Mouse (Mus musculus) embryonic facial prominence, embryonic 10.5 days (tissue): ENCODE measurements around the gene Cmpk1. TPM values are rescaled to one million over a fixed set of nuclear protein-coding genes. Genes with fewer than 3 reads are reported as not detected.

Source experiments
- DNase-seq: peaks from one replicate; pipeline ENCODE4 v3.0.0-alpha.2; 2017; ENCODE audit warnings: low spot score
- H3K27ac ChIP-seq: fragments of 300-500 bp; sonication (generic); replicated peaks from 2 replicates; pipeline ENCODE4 v1.5.1; 2016; ENCODE audit warnings: mild to moderate bottlenecking
- H3K27me3 ChIP-seq: fragments of 300-500 bp; sonication (generic); replicated peaks from 2 replicates; pipeline ENCODE4 v1.6.1; 2016; ENCODE audit warnings: low read depth, mild to moderate bottlenecking; ENCODE audit not compliant: poor library complexity, severe bottlenecking
- H3K36me3 ChIP-seq: fragments of 300-500 bp; sonication (generic); replicated peaks from 2 replicates; pipeline ENCODE4 v1.6.1; 2016; ENCODE audit warnings: mild to moderate bottlenecking, moderate library complexity
- H3K4me1 ChIP-seq: fragments of 300-500 bp; sonication (generic); 2 replicates; pipeline ENCODE4 v1.6.1; 2016
- H3K4me3 ChIP-seq: fragments of 300-500 bp; sonication (generic); 2 replicates; pipeline ENCODE4 v1.5.1; 2016; ENCODE audit warnings: mild to moderate bottlenecking, moderate library complexity
- H3K9me3 ChIP-seq: fragments of 300-500 bp; sonication (generic); 2 replicates; pipeline ENCODE4 v1.6.1; 2016; ENCODE audit warnings: mild to moderate bottlenecking
- WGBS: fragments of 180-500 bp; shearing (Covaris S2); methylation state at CpG from one replicate; pipeline ENCODE4 v1.1.7; 2016; 5-methylcytosine and 5-hydroxymethylcytosine counted together
- polyA plus RNA-seq: library from polyadenylated mRNA; unstranded; fragments of >200 nt; fragmentation: Nextera tagmentation; extraction: Ambion mirVana; gene quantifications from 2 replicates; pipeline ENCODE4 v1.2.1, GENCODE M21; 2016

Cmpk1 gene
- polyA plus RNA-seq, 1 experiment from 2014 or later: 77.6 TPM

DNA sequence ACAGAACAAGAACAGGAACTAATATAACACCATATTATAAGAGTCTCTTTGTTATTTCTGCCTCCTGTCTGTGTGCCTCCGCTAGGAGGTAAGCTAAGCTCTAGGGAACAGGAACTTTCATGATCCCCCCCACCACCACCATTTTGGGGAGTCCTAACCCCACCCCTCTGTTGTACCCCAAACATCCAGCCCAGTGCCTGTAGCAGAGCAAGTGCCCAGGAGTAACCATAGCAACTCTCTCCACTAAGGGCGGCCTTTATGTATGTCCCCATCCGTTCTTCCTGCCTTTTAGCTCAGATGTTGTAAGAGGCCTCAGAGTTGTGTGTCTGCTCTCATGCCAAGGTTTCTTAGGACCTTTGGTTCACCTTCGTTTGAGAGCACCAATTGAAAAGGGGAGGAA, 44.9 kb downstream of the Cmpk1 start:
- 41% methylated on average over 4 of the region's 4 CpGs for WGBS
- Histone ChIP-seq H3K36me3 (no peaks in the 10 kb centered on the region), H3K27me3 (peaks cover 91% of the 10 kb centered on the region), H3K9me3 (no peaks in the 10 kb centered on the region), H3K27ac (no peak overlapping the region), H3K4me3 (no peak overlapping the region), H3K4me1 (peaks cover 36% of the 10 kb centered on the region)
- DNase-seq: peak; percentile 15

DNA sequence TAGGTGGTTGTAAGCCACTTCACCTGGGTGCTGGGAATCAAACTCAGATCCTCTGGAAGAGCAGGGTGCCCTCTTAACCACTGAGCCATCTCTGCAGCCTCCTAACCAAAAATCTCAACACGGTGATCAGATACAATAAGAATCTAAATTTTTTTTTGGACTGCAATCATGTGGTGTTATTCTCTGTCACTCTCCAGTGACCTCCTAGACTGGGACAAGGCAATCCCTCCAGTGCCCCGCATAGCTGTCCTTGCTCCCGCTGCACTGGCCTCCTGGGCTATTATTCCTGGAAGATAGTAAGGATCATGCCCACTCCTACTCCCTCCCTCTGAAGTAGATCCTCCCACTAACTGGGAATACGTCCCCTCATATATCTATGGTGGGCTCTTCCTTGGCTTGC, 45.7 kb downstream of the Cmpk1 start:
- H3K27ac ChIP-seq: no peak overlapping the region
- no peaks in the 10 kb centered on the region for H3K36me3 ChIP-seq
- H3K27me3 ChIP-seq: peaks cover 90% of the 10 kb centered on the region
- H3K9me3 ChIP-seq: no peaks in the 10 kb centered on the region
- peaks cover 36% of the 10 kb centered on the region for H3K4me1 ChIP-seq
- DNase-seq: no peak
- H3K4me3 ChIP-seq: no peak overlapping the region
- WGBS: 85% methylated on average over 4 of the region's 4 CpGs

DNA sequence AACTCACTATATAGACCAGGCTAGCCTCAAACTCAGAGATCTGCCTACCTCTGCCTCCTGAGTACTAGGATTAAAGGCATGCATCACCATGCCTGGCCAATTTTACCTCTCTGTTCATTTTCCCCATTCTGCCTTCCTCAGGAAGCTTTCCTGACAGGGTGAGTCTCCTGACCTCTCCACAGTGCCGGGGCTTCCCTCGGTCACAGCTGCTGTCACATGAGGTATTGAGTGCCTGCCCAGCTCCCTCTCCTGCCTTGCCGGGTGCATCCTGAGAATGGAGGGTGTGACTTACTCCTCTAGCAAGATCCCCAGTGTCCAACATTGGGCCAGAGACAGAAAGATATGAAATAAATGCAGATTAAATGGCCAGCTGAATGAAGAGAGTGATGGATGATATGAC, 48.8 kb downstream of the Cmpk1 start:
- no peaks in the 10 kb centered on the region for H3K36me3 ChIP-seq
- no peak overlapping the region for H3K4me3 ChIP-seq
- peak; percentile 7 for DNase-seq
- no peak overlapping the region for H3K27ac ChIP-seq
- WGBS: 41% methylated on average over 3 of the region's 3 CpGs
- peaks cover 36% of the 10 kb centered on the region for H3K4me1 ChIP-seq
- peaks cover 91% of the 10 kb centered on the region for H3K27me3 ChIP-seq
- no peaks in the 10 kb centered on the region for H3K9me3 ChIP-seq

DNA sequence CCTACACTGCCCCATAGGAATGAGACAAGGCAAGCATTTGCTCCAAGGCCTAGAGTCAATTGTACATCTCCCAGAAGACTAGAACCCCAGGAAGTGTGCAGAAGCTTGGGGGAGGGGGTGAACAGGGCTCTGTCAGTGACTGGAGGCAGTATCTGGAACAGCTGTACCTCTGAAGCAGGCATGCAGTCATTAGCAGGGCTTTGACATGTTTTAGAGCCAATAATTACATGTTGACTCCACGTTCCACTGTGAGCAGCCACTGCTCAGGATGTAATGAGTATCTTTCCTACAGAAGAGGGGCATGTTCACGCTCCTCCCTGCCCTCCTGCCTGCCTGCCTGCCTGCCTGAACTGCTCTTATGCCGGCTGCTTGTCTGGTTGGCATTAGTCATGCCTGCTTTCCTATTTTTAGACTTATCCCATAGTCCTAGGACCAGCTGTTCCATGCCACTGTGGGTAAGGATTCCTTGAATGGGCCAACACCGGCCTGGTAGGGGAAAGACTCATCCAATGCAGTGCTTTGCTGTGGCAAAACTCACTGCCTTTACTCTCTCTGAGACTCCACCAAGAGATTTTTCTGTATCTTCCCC, 49.5 kb downstream of the Cmpk1 start:
- DNase-seq: peak; percentile 21
- no peaks in the 10 kb centered on the region for H3K36me3 ChIP-seq
- peaks cover 29% of the 10 kb centered on the region for H3K4me1 ChIP-seq
- H3K4me3 ChIP-seq: no peak overlapping the region
- H3K27ac ChIP-seq: no peak overlapping the region
- no peaks in the 10 kb centered on the region for H3K9me3 ChIP-seq
- WGBS: 52% methylated on average over 4 of the region's 4 CpGs
- H3K27me3 ChIP-seq: peaks cover 91% of the 10 kb centered on the region

DNA sequence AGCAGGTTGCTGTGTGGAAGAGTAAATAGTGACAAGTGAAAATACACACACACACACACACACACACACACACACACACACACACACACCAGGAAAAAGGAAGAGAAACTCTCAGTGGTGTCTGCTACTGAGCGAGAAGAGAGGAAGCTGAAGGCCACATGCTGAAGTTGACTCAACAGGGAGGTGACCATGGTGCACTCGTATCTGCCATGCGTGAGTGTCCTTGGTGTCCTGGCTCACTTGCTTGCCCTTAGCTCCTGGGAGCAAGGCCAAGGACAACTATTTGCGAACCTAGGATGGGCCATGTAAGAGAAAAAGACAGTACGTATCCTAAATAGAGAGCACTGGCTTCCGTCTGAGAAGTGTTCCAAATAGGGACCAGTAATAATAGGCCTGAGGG, 52.9 kb downstream of the Cmpk1 start:
- H3K27me3 ChIP-seq: peaks cover 96% of the 10 kb centered on the region
- 86% methylated on average over 6 of the region's 6 CpGs for WGBS
- H3K4me3 ChIP-seq: no peak overlapping the region

DNA sequence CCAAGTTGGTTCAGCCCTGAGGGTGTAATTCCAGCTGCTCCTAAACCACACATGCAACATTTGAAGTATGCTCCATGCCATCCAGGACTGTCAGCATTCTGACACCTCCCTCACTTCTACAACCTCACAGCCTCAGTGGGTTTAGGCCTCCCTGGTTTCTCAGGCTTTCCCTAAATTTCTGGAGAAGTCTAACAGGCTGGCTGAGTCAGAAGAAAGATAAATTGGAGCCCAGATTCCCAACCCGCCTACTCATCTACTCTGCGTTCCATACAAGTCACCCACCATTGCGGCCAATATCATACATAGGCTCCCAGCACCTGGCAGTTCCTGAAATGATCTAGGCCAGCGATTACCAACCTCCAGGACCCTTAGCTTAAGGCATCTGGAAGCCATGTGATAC, 54.3 kb downstream of the Cmpk1 start:
- no peak overlapping the region for H3K4me3 ChIP-seq
- 81% methylated on average over 4 of the region's 4 CpGs for WGBS
- no peaks in the 10 kb centered on the region for H3K9me3 ChIP-seq
- peaks cover 96% of the 10 kb centered on the region for H3K27me3 ChIP-seq
- no peak overlapping the region for H3K27ac ChIP-seq
- no peaks in the 10 kb centered on the region for H3K36me3 ChIP-seq
- H3K4me1 ChIP-seq: peaks cover 26% of the 10 kb centered on the region
- DNase-seq: no peak

More for the DNA sequence above, 52.9 kb downstream of the Cmpk1 start:
- Histone ChIP-seq H3K9me3 (no peaks in the 10 kb centered on the region), H3K27ac (no peak overlapping the region), H3K4me1 (peaks cover 24% of the 10 kb centered on the region), H3K36me3 (no peaks in the 10 kb centered on the region)
- peak; percentile 7 for DNase-seq

DNA sequence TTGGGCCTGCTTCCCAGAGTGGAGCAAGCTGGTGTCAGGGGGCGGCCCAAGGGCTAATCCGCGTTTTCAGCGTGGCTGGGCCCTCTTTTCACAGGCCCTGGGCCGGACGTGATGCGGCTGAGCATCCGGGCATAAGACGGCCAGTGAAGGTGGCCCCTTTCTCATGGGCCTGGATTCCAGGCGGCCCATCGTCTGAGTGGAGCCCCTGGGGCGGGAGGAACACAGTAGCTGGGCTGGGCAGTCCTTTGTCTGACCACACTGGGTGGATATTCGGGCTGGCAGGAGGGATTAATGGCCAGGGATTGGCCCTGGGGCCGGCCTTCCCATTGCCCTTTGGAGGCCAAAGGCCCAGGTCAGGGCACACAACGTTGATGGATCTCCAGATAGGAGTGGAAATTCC, 57.9 kb downstream of the Cmpk1 start:
- Histone ChIP-seq H3K27ac (no peak overlapping the region), H3K4me3 (no peak overlapping the region), H3K27me3 (peaks cover 99% of the 10 kb centered on the region), H3K36me3 (no peaks in the 10 kb centered on the region), H3K4me1 (peaks cover 38% of the 10 kb centered on the region), H3K9me3 (no peaks in the 10 kb centered on the region)
- WGBS: 18% methylated on average over 15 of the region's 15 CpGs
- no peak for DNase-seq

DNA sequence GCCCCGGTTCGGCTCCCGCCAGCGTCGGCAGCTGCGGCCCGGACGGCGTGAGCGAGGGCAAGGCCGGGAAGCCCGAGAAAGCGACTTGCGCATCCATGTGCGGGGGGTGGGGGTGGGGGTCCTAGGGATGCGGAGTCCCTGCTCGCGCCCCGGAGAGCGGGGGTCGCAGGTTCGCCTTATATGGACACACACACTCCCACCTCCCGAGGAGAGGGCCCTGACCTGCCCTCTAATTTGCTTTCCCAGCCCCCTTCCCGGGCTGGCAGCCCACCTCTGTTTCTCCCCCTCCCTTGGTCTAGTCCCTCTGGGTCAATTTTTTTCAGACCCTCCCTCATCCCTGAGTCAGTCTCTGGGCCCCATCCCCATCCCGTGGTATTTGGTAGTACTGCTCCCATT, 61.1 kb downstream of the Cmpk1 start, which contains the start of gene Foxe3:
Gene Foxe3 (minus strand): TSS at position 97 of the 396 bp plus-strand sequence.
- WGBS: 1% methylated on average over 25 of the region's 25 CpGs
- H3K4me1 ChIP-seq: peaks cover 28% of the 10 kb centered on the region
- H3K27me3 ChIP-seq: peaks cover 96% of the 10 kb centered on the region
- DNase-seq: peak; percentile 54
- no peaks in the 10 kb centered on the region for H3K36me3 ChIP-seq
- no peaks in the 10 kb centered on the region for H3K9me3 ChIP-seq
- H3K27ac ChIP-seq: peak within 1 kb of the TSS; percentile 77
- H3K4me3 ChIP-seq: peak within 1 kb of the TSS; percentile 60

DNA sequence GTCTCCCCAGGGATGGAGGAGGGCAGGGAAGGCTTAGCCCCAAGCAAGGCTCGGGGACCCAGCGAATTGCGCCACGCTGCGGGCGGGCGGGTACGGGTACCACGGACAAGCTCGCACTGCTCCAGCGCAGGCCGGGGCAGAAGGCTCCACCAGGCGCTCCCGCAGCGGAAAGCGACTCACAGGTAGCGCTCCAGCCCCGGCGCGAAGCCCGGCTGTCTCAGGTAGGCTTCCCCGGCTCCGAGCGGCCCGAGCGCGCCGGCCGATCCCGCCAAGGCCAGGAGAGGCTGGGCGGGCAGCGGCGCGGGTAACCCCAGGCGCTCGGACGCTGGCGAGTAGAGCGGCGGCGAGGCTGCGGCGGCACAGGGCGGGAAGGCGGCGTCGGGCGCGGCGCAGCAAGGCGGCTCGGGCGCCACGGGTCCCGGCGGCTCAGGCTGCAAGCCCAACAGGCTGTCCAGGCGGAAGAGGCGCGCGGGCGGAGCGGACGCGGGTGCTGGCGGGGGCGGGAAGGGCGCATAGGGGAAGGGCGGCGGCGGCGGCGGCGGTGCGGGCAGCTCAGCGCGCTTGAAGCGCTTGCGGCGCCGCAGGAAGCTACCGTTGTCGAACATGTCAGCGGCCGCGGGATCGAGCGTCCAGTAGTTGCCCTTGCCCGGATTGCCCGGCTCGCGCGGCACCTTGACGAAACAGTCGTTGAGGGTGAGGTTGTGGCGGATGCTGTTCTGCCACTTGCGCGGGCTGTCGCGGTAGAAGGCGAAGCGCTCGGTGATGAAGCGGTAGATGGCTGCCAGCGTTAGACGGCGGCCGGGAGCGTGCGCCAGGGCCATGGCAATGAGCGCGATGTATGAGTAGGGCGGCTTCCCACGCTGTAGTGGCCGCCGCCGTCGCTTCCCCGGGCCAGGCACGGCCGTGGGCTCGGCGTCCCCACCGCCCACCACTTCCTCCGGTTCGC, 61.8 kb downstream of the Cmpk1 start:
- WGBS: under 1% methylated on average over 125 of the region's 125 CpGs
- peak; percentile 75 for DNase-seq
- peaks cover 95% of the 10 kb centered on the region for H3K27me3 ChIP-seq
- peaks cover 25% of the 10 kb centered on the region for H3K4me1 ChIP-seq
- H3K36me3 ChIP-seq: no peaks in the 10 kb centered on the region
- H3K4me3 ChIP-seq: peak overlapping the region; percentile 60
- peak overlapping the region; percentile 77 for H3K27ac ChIP-seq
- H3K9me3 ChIP-seq: no peaks in the 10 kb centered on the region

DNA sequence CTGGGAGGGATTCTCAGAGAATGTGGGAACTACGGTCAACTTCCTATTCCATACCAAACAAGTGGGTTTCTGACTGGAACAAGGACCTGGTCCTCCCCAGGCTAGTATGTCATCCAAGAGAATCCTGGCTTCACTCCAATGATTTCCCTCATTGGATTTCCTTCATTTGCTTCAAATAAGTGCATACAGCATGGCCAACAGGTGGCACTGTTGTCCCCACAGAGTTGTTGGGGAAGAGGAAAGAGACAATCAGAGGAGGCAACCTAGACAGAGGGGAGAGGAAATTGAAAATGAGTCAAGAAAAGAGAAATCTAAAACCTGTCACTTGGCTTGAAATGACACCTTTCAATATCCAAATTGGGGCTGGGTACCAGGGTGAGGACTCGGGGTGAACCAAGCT, 70.0 kb downstream of the Cmpk1 start:
- peaks cover 18% of the 10 kb centered on the region for H3K4me1 ChIP-seq
- H3K27me3 ChIP-seq: peaks cover 87% of the 10 kb centered on the region
- no peaks in the 10 kb centered on the region for H3K36me3 ChIP-seq
- DNase-seq: peak; percentile 66
- no peak overlapping the region for H3K27ac ChIP-seq
- 44% methylated on average over 2 of the region's 2 CpGs for WGBS
- no peaks in the 10 kb centered on the region for H3K9me3 ChIP-seq
- H3K4me3 ChIP-seq: no peak overlapping the region

DNA sequence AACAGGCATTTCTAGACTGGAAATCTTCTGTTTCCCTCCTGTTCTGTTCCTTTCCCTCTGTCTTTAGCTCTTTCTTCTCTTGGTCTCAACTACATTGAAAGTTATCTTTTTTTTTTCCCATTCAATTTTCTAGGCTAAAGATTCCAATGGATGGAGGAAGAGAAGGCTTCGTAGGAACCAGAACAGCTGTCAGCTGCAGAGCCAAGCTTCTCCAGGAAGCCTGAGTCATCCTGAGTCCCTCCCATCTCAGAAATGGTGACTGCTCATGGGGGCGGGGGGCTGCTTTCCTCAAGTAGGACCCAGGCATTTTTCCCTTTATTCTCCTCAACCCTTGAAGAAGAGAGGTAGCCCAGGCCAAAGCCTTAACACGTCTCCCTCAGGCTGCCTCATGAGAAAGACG, 71.0 kb downstream of the Cmpk1 start:
- Histone ChIP-seq H3K4me1 (peaks cover 25% of the 10 kb centered on the region), H3K4me3 (no peak overlapping the region), H3K36me3 (no peaks in the 10 kb centered on the region), H3K9me3 (no peaks in the 10 kb centered on the region), H3K27ac (no peak overlapping the region), H3K27me3 (peaks cover 88% of the 10 kb centered on the region)
- WGBS: 53% methylated on average over 4 of the region's 4 CpGs
- DNase-seq: no peak

DNA sequence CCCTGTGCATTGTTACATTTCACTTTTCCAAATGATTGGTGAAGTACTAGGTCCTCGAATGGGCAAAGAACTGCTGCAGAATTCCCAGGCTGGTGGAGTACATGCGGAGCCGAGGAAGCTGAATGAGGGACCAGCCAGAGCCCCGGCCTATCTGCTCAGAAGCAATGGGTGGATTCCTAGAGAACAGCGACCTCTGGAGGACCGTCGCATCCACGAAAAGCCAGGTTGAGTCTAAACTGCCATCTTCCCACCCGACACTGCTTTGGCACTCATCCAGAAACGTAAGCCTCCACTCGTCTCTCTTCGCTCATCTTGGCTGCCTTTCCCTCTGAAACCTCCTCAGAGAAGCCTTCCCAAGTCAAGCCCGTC, 73.5 kb downstream of the Cmpk1 start:
- WGBS: 2% methylated on average over 13 of the region's 13 CpGs
- no peaks in the 10 kb centered on the region for H3K36me3 ChIP-seq
- H3K4me3 ChIP-seq: peak overlapping the region; percentile 45; the same call in 1 of the 2 replicates
- peaks cover 44% of the 10 kb centered on the region for H3K4me1 ChIP-seq
- no peaks in the 10 kb centered on the region for H3K9me3 ChIP-seq
- no peak overlapping the region for H3K27ac ChIP-seq
- peak; percentile 84 for DNase-seq
- peaks cover 94% of the 10 kb centered on the region for H3K27me3 ChIP-seq
